Mouse (Mus musculus): ENCODE data around the gene Ranbp9. TPM values are rescaled to one million over a fixed set of nuclear protein-coding genes. Genes with fewer than 3 reads are reported as not detected.

Gene Ranbp9
- polyA plus RNA-seq, 1 experiment from 2014 or later = 12.2 TPM

- Histone ChIP-seq H3K27ac (ENCODE audit: low read depth, low read length) (no peak overlapping the region), H3K9ac (ENCODE audit: low read depth, low read length) (no peak overlapping the region), H3K9me3 (replicated peaks; ENCODE audit: control insufficient read depth, low read length) (no peaks in the 10 kb centered on the region), H3K4me1 (ENCODE audit: control insufficient read depth, insufficient read depth, low read length) (peaks cover 5% of the 10 kb centered on the region; the same call in 1 of the 2 replicates), H3K27me3 (ENCODE audit: control insufficient read depth, insufficient read depth, low read length) (no peaks in the 10 kb centered on the region), H3K4me3 (ENCODE audit: low read depth, low read length) (no peak overlapping the region), H3K4me2 (no peak overlapping the region), H3K36me3 (ENCODE audit: control insufficient read depth, insufficient read depth, low read length) (no peaks in the 10 kb centered on the region)
- ATAC-seq (replicated peaks; ENCODE audit: insufficient number of reproducible peaks, low FRiP score, low TSS enrichment) = no peak
- WGBS (ENCODE audit: insufficient replicate concordance) = 76% methylated on average over 14 of the region's 14 CpGs
These were observed 124.5 kb downstream of the Ranbp9 start for GRCm38 (mm10) chr13:43356346-43357125.

GRCm38 (mm10) chr13:43354362-43354761 is 126.7 kb downstream of the Ranbp9 start:
- no peak for ATAC-seq (replicated peaks; ENCODE audit: insufficient number of reproducible peaks, low FRiP score, low TSS enrichment)
- Histone ChIP-seq H3K4me3 (ENCODE audit: low read depth, low read length) (no peak overlapping the region), H3K27ac (ENCODE audit: low read depth, low read length) (no peak overlapping the region), H3K27me3 (ENCODE audit: control insufficient read depth, insufficient read depth, low read length) (no peaks in the 10 kb centered on the region), H3K4me2 (no peak overlapping the region), H3K9ac (ENCODE audit: low read depth, low read length) (no peak overlapping the region), H3K9me3 (replicated peaks; ENCODE audit: control insufficient read depth, low read length) (no peaks in the 10 kb centered on the region), H3K36me3 (ENCODE audit: control insufficient read depth, insufficient read depth, low read length) (no peaks in the 10 kb centered on the region), H3K4me1 (ENCODE audit: control insufficient read depth, insufficient read depth, low read length) (peaks cover 5% of the 10 kb centered on the region; the same call in 1 of the 2 replicates)
- WGBS (ENCODE audit: insufficient replicate concordance) = 59% methylated on average over 12 of the region's 12 CpGs

DNA sequence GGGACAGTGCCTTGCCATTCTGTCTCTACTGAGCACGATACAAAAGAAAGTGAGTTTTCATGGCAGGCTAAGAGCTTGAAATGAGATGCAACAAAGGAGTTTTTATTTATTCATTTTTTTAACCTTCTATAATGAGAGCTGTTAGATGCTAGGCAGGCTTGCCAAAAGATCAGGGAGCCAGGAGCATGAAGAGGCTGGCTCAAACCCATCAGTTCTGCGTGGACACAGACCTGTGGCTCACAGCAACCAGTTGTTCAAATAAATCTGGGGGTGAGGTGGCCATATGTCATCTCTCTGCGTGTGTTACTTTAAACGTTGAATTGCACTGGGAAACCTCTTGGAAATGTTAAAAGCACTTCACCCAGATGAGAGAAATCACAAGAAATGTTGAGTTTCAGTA is 127.7 kb downstream of the Ranbp9 start:
- H3K4me1 ChIP-seq (ENCODE audit: control insufficient read depth, insufficient read depth, low read length) = peaks cover 5% of the 10 kb centered on the region; the same call in 1 of the 2 replicates
- no peaks in the 10 kb centered on the region for H3K27me3 ChIP-seq (ENCODE audit: control insufficient read depth, insufficient read depth, low read length)
- no peak for ATAC-seq (replicated peaks; ENCODE audit: insufficient number of reproducible peaks, low FRiP score, low TSS enrichment)
- 77% methylated on average over 4 of the region's 4 CpGs for WGBS (ENCODE audit: insufficient replicate concordance)
- no peaks in the 10 kb centered on the region for H3K9me3 ChIP-seq (replicated peaks; ENCODE audit: control insufficient read depth, low read length)
- no peak overlapping the region for H3K4me3 ChIP-seq (ENCODE audit: low read depth, low read length)
- H3K9ac ChIP-seq (ENCODE audit: low read depth, low read length) = no peak overlapping the region
- no peak overlapping the region for H3K27ac ChIP-seq (ENCODE audit: low read depth, low read length)
- no peak overlapping the region for H3K4me2 ChIP-seq
- H3K36me3 ChIP-seq (ENCODE audit: control insufficient read depth, insufficient read depth, low read length) = no peaks in the 10 kb centered on the region

Other genes starting within 250 kb of the Ranbp9 start
- 1.4 and 1.5 TPM in 2 replicates for gene Gfod1, start 177.1 kb downstream of the Ranbp9 start, polyA plus RNA-seq (2014; fragmentation: Nextera tagmentation; extraction: Ambion mirVana)
- 23.6 and 26.4 TPM in 2 replicates for gene Sirt5, start 115.8 kb downstream of the Ranbp9 start, polyA plus RNA-seq (2014; fragmentation: Nextera tagmentation; extraction: Ambion mirVana)
- 141 and 151 TPM in 2 replicates for gene Nol7, start 82.9 kb downstream of the Ranbp9 start, polyA plus RNA-seq (2014; fragmentation: Nextera tagmentation; extraction: Ambion mirVana)
- 14.5 and 19.0 TPM in 2 replicates for gene Mcur1, start 78.9 kb upstream of the Ranbp9 start, polyA plus RNA-seq (2014; fragmentation: Nextera tagmentation; extraction: Ambion mirVana)
- 0.55 and 4.3 TPM in 2 replicates for gene Rnf182, start 134.4 kb upstream of the Ranbp9 start, polyA plus RNA-seq (2014; fragmentation: Nextera tagmentation; extraction: Ambion mirVana)

Measured in heart, embryonic 11.5 days (tissue).